Mouse (Mus musculus): ENCODE measurements around the gene Gm438.
A peak's percentile ranks its signal among the peaks of the same experiment; 100 is the strongest.
"Not testable (repeated sequence)": the region's sequence is repeated elsewhere in the genome, so short reads cannot be mapped to it uniquely, and the experiment has no call there.

Gm438 gene

GRCm38 (mm10) chr4:144786483-144786882 is at the start of gene Gm438:
TSS of gene Gm438 (minus strand) at chr4:144786583.
- DNase-seq: no peak

- no peak for DNase-seq
Observed at GRCm38 (mm10) chr4:144824706-144825105, 38.3 kb upstream of the Gm438 start.

GRCm38 (mm10) chr4:144823996-144824395 is 37.6 kb upstream of the Gm438 start:
- no peak for DNase-seq

GRCm38 (mm10) chr4:144807135-144807534 is 20.8 kb upstream of the Gm438 start:
- DNase-seq: not testable (repeated sequence)

GRCm38 (mm10) chr4:144803633-144804032 is 17.2 kb upstream of the Gm438 start:
- DNase-seq: no peak

- no peak for DNase-seq
Observed at GRCm38 (mm10) chr4:144790141-144790540, 3.8 kb upstream of the Gm438 start.

- DNase-seq: no peak
Observed at GRCm38 (mm10) chr4:144782476-144783197, 3.7 kb downstream of the Gm438 start.

GRCm38 (mm10) chr4:144765722-144766121 is 20.7 kb downstream of the Gm438 start:
- DNase-seq: peak; percentile 68 to 75

- no peak for DNase-seq
Observed at GRCm38 (mm10) chr4:144749139-144749538, 37.2 kb downstream of the Gm438 start.

Data from cerebellum, postnatal 14 days (tissue).